Mouse (Mus musculus) liver, embryonic 14.5 days (tissue): ENCODE measurements at regions not wholly inside any gene's neighbourhood (a gene's known extent, or its start where the extent isn't known, plus 50 kb on each side); places are given as distances from the start of the nearest gene placed in this dataset.

ENCODE experiments used
- CTCF ChIP-seq: IDR thresholded peaks from 2 replicates; pipeline ENCODE4 v1.5.1; 2016; ENCODE audit warnings: antibody characterized with exemption, low read depth, control low read depth
- EP300 ChIP-seq: IDR thresholded peaks from 2 replicates; pipeline ENCODE4 v1.6.1; 2016; ENCODE audit warnings: antibody characterized with exemption, low read depth

GRCm38 (mm10) chr6:6457001-6457400, 121.5 kb downstream of the Sem1 start:
- no peak for TF ChIP-seq CTCF
- no peak for TF ChIP-seq EP300
